8 mouse cellular contexts compared by ENCODE assay signal in the genomic region with DNA sequence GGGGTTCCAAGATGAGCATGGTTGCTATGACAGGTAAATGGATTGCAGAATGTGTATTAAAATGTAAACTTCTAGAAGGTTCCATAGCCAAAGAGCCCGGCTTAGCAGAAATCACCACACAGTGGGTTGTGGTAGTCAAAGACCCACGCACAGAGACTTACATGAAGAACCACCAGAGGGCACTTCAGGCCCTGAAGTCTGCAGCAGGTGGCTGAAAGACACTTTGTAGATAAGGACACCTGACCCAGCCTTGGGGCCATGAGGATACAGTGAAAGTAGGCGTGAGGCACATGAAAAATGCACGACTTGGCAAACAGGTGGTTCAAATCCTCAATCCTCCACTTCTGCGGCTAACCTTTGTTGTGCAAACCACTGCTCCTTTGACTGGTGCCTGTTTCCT. TPM values are rescaled to one million over a fixed set of nuclear protein-coding genes. Genes with fewer than 3 reads are reported as not detected.
DNase-seq lines count a peak whose midpoint lies in the region; ATAC-seq and TF ChIP-seq lines count a peak whose summit lies in the region.

No protein-coding gene starts in this region.

- peak; percentile 39; the same call in 1 of the 2 replicates for TF ChIP-seq CTCF in bone marrow, adult 2 months (IDR thresholded peaks at IDR 0.05; ENCODE audit: control insufficient read depth, insufficient read depth, low read length)

- intact Hi-C loops in heart, postnatal 25 days (cut with DNase I), result loop anchor here (1.0 to 5.0 kb wide), 3 partner anchors 17 to 284 kb away; no protein-coding TSS in a partner anchor

- no peak overlapping the region for H3K4me3 ChIP-seq in hindbrain, embryonic 14.5 days (replicated peaks; ENCODE audit: low read length)
- H3K4me3 ChIP-seq in hindbrain, embryonic 10.5 days, result no peak overlapping the region
- no peak overlapping the region for H3K4me3 ChIP-seq in bone marrow, adult 2 months (replicated peaks; ENCODE audit: control insufficient read depth, low read depth, low read length)
- H3K4me3 ChIP-seq in midbrain, embryonic 16.5 days (ENCODE audit: low read depth, low read length), result no peak overlapping the region

- no peak for ATAC-seq in hindbrain, embryonic 14.5 days (ENCODE audit: low FRiP score)
- peak; percentile 64 to 75 for ATAC-seq in hematopoietic stem cell, adult 5-6 weeks (replicated peaks in 1 of 2; ENCODE audit: insufficient read depth in 1 of 2, low FRiP score in 2 of 2, low TSS enrichment in 1 of 2, low read depth in 1 of 2, poor library complexity in 2 of 2, severe bottlenecking in 2 of 2)
- peak; percentile 61; the same call in 1 of the 2 replicates for ATAC-seq in midbrain, embryonic 16.5 days

- peaks cover 20% of the 10 kb centered on the region for H3K36me3 ChIP-seq in hindbrain, embryonic 14.5 days (replicated peaks; ENCODE audit: control insufficient read depth, insufficient read depth)
- peaks cover 40% of the 10 kb centered on the region for H3K36me3 ChIP-seq in hindbrain, embryonic 10.5 days
- H3K36me3 ChIP-seq in midbrain, embryonic 16.5 days (ENCODE audit: control insufficient read depth, insufficient read depth, low read length), result no peaks in the 10 kb centered on the region; the same call in 1 of the 2 replicates

- no peak overlapping the region for H3K9ac ChIP-seq in hindbrain, embryonic 14.5 days
- no peak overlapping the region for H3K9ac ChIP-seq in midbrain, embryonic 16.5 days (ENCODE audit: low read depth, low read length)

- H3K27ac ChIP-seq in hindbrain, embryonic 14.5 days, result no peak overlapping the region
- H3K27ac ChIP-seq in hindbrain, embryonic 10.5 days, result no peak overlapping the region
- no peak overlapping the region for H3K27ac ChIP-seq in bone marrow, adult 2 months (ENCODE audit: control insufficient read depth, insufficient read depth, low read depth, low read length, poor library complexity)
- no peak overlapping the region for H3K27ac ChIP-seq in midbrain, embryonic 16.5 days (ENCODE audit: low read length)

- H3K9me3 ChIP-seq in hindbrain, embryonic 14.5 days (ENCODE audit: control insufficient read depth, low read length), result no peaks in the 10 kb centered on the region
- H3K9me3 ChIP-seq in hindbrain, embryonic 10.5 days, result peaks cover 10% of the 10 kb centered on the region
- H3K9me3 ChIP-seq in midbrain, embryonic 16.5 days (replicated peaks; ENCODE audit: control insufficient read depth, low read length, poor library complexity, severe bottlenecking), result no peaks in the 10 kb centered on the region

- H3K4me2 ChIP-seq in hindbrain, embryonic 14.5 days (replicated peaks), result no peak overlapping the region
- H3K4me2 ChIP-seq in midbrain, embryonic 16.5 days (ENCODE audit: low read length), result no peak overlapping the region

- no peak for TF ChIP-seq POLR2A in bone marrow, adult 2 months (IDR thresholded peaks at IDR 0.05; ENCODE audit: borderline replicate concordance, control insufficient read depth, low read depth, low read length)

- no peaks in the 10 kb centered on the region for H3K27me3 ChIP-seq in hindbrain, embryonic 14.5 days (ENCODE audit: control insufficient read depth, insufficient read depth, low read length)
- no peaks in the 10 kb centered on the region for H3K27me3 ChIP-seq in hindbrain, embryonic 10.5 days (ENCODE audit: insufficient read depth, poor library complexity, severe bottlenecking)
- no peaks in the 10 kb centered on the region for H3K27me3 ChIP-seq in midbrain, embryonic 16.5 days (ENCODE audit: control insufficient read depth, insufficient read depth, low read depth, low read length)

- H3K4me1 ChIP-seq in hindbrain, embryonic 14.5 days (replicated peaks; ENCODE audit: control insufficient read depth, insufficient read depth, low read length), result no peaks in the 10 kb centered on the region
- H3K4me1 ChIP-seq in hindbrain, embryonic 10.5 days (replicated peaks), result peaks cover 12% of the 10 kb centered on the region; the same call in 1 of the 2 replicates
- H3K4me1 ChIP-seq in bone marrow, adult 2 months (ENCODE audit: control insufficient read depth, insufficient read depth, low read length), result no peaks in the 10 kb centered on the region; the same call in 1 of the 2 replicates
- H3K4me1 ChIP-seq in midbrain, embryonic 16.5 days (ENCODE audit: control insufficient read depth, insufficient read depth, low read length), result no peaks in the 10 kb centered on the region

- DNase-seq in hindbrain, embryonic 14.5 days (ENCODE audit: low spot score), result peak; percentile 44
- DNase-seq in hindbrain, embryonic 10.5 days (ENCODE audit: low spot score), result no peak
- DNase-seq in A20 (ENCODE audit: low read depth, low spot score), result peak; percentile 37
- DNase-seq in heart, postnatal 25 days (ENCODE audit: low spot score), result no peak
- no peak for DNase-seq in heart, adult 11 months

- 60% methylated on average over 5 of the region's 5 CpGs for WGBS in hindbrain, embryonic 14.5 days
- WGBS in hindbrain, embryonic 10.5 days, result 68% methylated on average over 5 of the region's 5 CpGs
- WGBS in bone marrow, adult 2 months, result 29% methylated on average over 5 of the region's 5 CpGs
- 57% methylated on average over 5 of the region's 5 CpGs for WGBS in midbrain, embryonic 16.5 days

RNA-seq across cellular contexts. Expression of gene Rad18, which starts 20.7 kb away (rescaled TPM):
- polyA plus RNA-seq in hindbrain, embryonic 14.5 days (2014; fragmentation: Nextera tagmentation; extraction: Ambion mirVana), result 14.4 and 14.9 TPM in 2 replicates
- polyA plus RNA-seq in hindbrain, embryonic 10.5 days (2016; fragmentation: Nextera tagmentation; extraction: Ambion mirVana), result 36.3 and 48.0 TPM in 2 replicates
- polyA plus RNA-seq in bone marrow, adult 2 months (2011; ENCODE audit: insufficient read depth, insufficient read length, low replicate concordance, missing spikeins), result 12.2 and 13.1 TPM in 2 replicates
- 29.1 and 39.6 TPM in 2 replicates for total RNA-seq in hematopoietic stem cell, adult 5-6 weeks (2017)
- polyA plus RNA-seq in midbrain, embryonic 16.5 days (2015; fragmentation: Nextera tagmentation; extraction: Ambion mirVana), result 11.7 and 11.8 TPM in 2 replicates
- 1 to 10 TPM; 1.2 to 1.4 TPM for total RNA-seq in heart, postnatal 25 days (2021)

Comparison
In these comparisons a context has a peak if more than half of its experiments do, and no peak if none do; other contexts are left out.
1. DNase-seq: peak in hindbrain, embryonic 14.5 days (single experiment) and A20 (single experiment); none in hindbrain, embryonic 10.5 days (single experiment), heart, postnatal 25 days (single experiment) and heart, adult 11 months (single experiment).